Mouse (Mus musculus) intestine, embryonic 16.5 days (tissue): Measurements from ENCODE around the gene En2. TPM values are rescaled to one million over a fixed set of nuclear protein-coding genes. Genes with fewer than 3 reads are reported as not detected.
A peak's percentile ranks its signal among the peaks of the same experiment; 100 is the strongest.

ENCODE experiments used
- ATAC-seq: fragments of 200-750 bp; cut with Nextera tagmentation; 2 replicates; pipeline ENCODE4 v1.8.0; 2017; ENCODE audit warnings: moderate TSS enrichment, moderate library complexity
- H3K27ac ChIP-seq: fragments of 300-500 bp; sonication (generic); 2 replicates; pipeline ENCODE4 v1.5.1; 2014; ENCODE audit warnings: mild to moderate bottlenecking, low read length
- H3K27me3 ChIP-seq: fragments of 300-500 bp; sonication (generic); replicated peaks from 2 replicates; pipeline ENCODE4 v1.6.1; 2014; ENCODE audit warnings: low read length, control low read depth, mixed read lengths; ENCODE audit not compliant: control insufficient read depth, insufficient read depth
- H3K36me3 ChIP-seq: fragments of 300-500 bp; sonication (generic); 2 replicates; pipeline ENCODE4 v1.6.1; 2014; ENCODE audit warnings: low read length, control low read depth; ENCODE audit not compliant: control insufficient read depth, insufficient read depth
- H3K4me1 ChIP-seq: fragments of 300-500 bp; sonication (generic); 2 replicates; pipeline ENCODE4 v1.6.1; 2014; ENCODE audit warnings: low read length, control low read depth, mixed read lengths; ENCODE audit not compliant: control insufficient read depth, insufficient read depth
- H3K4me2 ChIP-seq: fragments of 300-500 bp; sonication (generic); 2 replicates; pipeline ENCODE4 v1.6.1; 2014; ENCODE audit warnings: low read depth, low read length, control low read depth
- H3K4me3 ChIP-seq: fragments of 300-500 bp; sonication (generic); 2 replicates; pipeline ENCODE4 v1.5.1; 2014; ENCODE audit warnings: mild to moderate bottlenecking, low read length
- H3K9ac ChIP-seq: fragments of 300-500 bp; sonication (generic); 2 replicates; pipeline ENCODE4 v1.6.1; 2014; ENCODE audit warnings: low read depth, low read length
- H3K9me3 ChIP-seq: fragments of 300-500 bp; sonication (generic); 2 replicates; pipeline ENCODE4 v1.6.1; 2016; ENCODE audit warnings: low read length, control low read depth; ENCODE audit not compliant: control insufficient read depth
- WGBS: fragments of 180-500 bp; shearing (Covaris S2); extraction: QIAGEN DNeasy Blood & Tissue Kit; methylation state at CpG from one replicate; pipeline ENCODE4 v1.1.7; 2014; 5-methylcytosine and 5-hydroxymethylcytosine counted together
- polyA plus RNA-seq: library from polyadenylated mRNA; unstranded; fragments of >200 nt; fragmentation: Nextera tagmentation; extraction: Ambion mirVana; gene quantifications from 2 replicates; pipeline ENCODE4 v1.2.1, GENCODE M21; 2015

The En2 gene
- polyA plus RNA-seq, 1 experiment from 2014 or later: not detected

DNA sequence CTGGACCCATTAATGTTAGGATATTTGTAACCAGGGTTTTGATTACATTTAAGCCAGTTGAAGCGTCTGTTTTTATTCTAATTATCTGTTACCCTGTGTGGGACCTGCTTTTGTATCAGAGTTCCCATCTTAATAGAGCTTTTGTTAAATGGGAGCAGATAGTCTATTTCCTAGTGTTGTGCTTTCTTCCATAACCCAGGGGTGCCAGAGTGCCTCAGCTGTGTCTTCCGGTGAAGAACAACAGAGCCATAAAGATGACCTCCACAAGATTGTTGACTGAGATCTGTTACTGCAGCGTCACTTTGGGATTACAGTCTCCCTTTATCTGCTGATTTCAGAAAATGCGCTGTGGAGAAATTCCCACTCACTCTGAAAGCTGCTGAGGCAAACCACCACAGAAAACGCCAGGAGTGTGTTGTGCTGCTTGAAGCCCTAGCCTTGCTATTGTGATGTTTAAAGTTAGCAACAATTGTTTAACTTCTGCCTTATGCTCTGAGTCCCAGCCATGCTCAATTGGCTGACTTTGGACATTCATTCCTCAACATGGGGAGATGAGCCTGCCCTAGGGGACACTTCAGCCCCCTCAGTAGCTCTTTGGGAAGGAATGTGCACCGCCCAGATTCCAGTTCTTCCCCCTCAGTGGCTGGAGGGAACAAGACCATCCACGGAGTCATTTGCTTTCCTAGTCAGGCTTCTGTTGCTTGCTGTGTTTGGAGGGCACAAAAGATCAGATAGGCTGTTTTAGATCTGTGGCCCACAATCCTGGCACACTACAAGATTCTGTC is 33.8 kb downstream of the En2 start:
- no peaks in the 10 kb centered on the region for H3K4me1 ChIP-seq
- H3K9me3 ChIP-seq: no peaks in the 10 kb centered on the region
- H3K36me3 ChIP-seq: no peaks in the 10 kb centered on the region
- no peak overlapping the region for H3K4me2 ChIP-seq
- H3K9ac ChIP-seq: no peak overlapping the region
- 30% methylated on average over 7 of the region's 7 CpGs for WGBS
- H3K27me3 ChIP-seq: peaks cover 15% of the 10 kb centered on the region; the same call in 1 of the 2 replicates
- H3K27ac ChIP-seq: no peak overlapping the region
- no peak for ATAC-seq
- no peak overlapping the region for H3K4me3 ChIP-seq

DNA sequence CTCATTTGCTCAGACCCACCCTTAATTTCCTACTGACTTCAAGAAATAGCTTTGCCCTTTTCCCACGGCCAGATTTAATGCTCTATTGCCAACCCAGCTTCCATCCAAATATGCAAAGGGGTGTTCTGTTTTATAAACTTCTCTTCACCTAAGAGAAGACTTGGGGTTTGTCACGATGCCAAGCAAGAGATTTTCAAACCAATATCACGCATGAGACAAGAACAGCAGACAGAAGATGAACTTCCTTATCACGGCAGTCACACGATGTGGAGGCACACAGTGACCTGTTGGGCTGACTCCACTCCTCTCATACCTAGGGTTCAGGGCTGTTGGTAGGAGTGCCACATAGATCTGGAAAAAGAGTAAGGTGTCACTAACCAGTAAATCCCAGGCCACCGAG is 37.6 kb downstream of the En2 start:
- Histone ChIP-seq H3K4me3 (no peak overlapping the region), H3K9ac (no peak overlapping the region), H3K27me3 (peaks cover 35% of the 10 kb centered on the region), H3K36me3 (no peaks in the 10 kb centered on the region), H3K27ac (no peak overlapping the region), H3K9me3 (no peaks in the 10 kb centered on the region), H3K4me1 (no peaks in the 10 kb centered on the region), H3K4me2 (no peak overlapping the region)
- WGBS: 72% methylated on average over 6 of the region's 6 CpGs
- ATAC-seq: no peak

DNA sequence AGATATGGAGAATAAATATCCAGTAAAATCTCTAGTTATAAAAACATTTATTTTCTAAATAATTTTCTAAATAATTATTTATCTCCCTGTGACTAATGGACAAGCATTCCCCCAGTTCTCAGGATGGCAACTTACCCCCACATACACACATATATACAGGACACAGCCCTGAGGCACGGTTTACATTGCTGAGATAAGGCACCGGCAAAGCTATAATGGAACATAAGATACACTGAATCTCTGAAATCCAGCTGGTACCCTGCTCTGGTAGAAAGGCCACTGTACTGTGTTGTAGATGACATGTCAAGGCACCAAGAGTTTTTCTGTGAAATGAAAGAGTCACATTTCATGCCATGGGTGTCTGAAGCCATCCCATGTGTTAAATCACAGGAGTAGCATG is 39.2 kb downstream of the En2 start:
- Histone ChIP-seq H3K36me3 (no peaks in the 10 kb centered on the region), H3K4me1 (peaks cover 3% of the 10 kb centered on the region), H3K9ac (no peak overlapping the region), H3K9me3 (no peaks in the 10 kb centered on the region), H3K27me3 (peaks cover 42% of the 10 kb centered on the region), H3K27ac (no peak overlapping the region), H3K4me3 (no peak overlapping the region), H3K4me2 (no peak overlapping the region)
- no peak for ATAC-seq
- 58% methylated on average over 2 of the region's 2 CpGs for WGBS

DNA sequence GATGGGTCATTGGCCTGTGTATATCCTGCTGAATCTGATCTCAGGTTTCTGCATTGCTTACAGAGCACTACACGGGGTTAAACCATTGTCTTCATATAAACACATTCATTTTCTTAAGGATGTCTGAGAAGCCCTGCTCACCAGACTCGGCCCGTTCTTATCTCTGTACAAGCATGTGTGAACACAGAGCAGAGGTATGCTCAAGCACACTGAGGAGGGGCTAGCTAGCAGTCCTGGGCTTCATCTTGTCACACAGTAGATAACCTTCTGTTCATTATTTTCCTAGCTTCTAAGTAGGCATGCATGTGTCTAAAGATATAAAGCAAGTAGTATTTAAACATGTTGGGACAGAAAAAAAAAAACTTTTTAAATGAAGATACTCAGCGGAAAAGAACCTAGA is 41.0 kb downstream of the En2 start:
- Histone ChIP-seq H3K9ac (no peak overlapping the region), H3K36me3 (no peaks in the 10 kb centered on the region), H3K9me3 (no peaks in the 10 kb centered on the region), H3K4me2 (no peak overlapping the region), H3K4me3 (no peak overlapping the region), H3K27ac (no peak overlapping the region), H3K27me3 (peaks cover 48% of the 10 kb centered on the region), H3K4me1 (peaks cover 7% of the 10 kb centered on the region)
- no peak for ATAC-seq
- 31% methylated on average over 4 of the region's 4 CpGs for WGBS

DNA sequence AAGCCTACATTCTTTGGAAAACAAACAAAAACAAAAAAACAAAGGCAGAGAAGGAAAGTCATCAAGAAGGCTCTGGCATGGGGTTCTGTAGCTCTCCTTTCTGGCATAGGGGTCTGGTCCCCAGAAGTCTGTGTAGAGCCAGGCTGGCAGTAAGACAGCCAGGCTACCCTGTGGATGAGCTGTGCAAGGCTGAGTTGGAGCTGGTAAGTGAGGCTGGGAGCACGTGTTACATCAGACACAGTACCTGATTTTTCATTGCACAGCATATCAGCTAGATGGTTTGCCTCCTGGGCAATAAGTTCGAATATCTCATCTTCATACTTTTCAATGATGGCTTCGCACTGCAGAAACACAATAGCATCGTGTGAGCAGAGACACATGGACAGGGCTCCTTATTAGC is 41.5 kb downstream of the En2 start:
- 63% methylated on average over 4 of the region's 4 CpGs for WGBS
- no peaks in the 10 kb centered on the region for H3K9me3 ChIP-seq
- no peak for ATAC-seq
- H3K4me3 ChIP-seq: no peak overlapping the region
- peaks cover 7% of the 10 kb centered on the region for H3K4me1 ChIP-seq
- no peaks in the 10 kb centered on the region for H3K36me3 ChIP-seq
- H3K27me3 ChIP-seq: peaks cover 53% of the 10 kb centered on the region
- no peak overlapping the region for H3K9ac ChIP-seq
- no peak overlapping the region for H3K27ac ChIP-seq
- no peak overlapping the region for H3K4me2 ChIP-seq

DNA sequence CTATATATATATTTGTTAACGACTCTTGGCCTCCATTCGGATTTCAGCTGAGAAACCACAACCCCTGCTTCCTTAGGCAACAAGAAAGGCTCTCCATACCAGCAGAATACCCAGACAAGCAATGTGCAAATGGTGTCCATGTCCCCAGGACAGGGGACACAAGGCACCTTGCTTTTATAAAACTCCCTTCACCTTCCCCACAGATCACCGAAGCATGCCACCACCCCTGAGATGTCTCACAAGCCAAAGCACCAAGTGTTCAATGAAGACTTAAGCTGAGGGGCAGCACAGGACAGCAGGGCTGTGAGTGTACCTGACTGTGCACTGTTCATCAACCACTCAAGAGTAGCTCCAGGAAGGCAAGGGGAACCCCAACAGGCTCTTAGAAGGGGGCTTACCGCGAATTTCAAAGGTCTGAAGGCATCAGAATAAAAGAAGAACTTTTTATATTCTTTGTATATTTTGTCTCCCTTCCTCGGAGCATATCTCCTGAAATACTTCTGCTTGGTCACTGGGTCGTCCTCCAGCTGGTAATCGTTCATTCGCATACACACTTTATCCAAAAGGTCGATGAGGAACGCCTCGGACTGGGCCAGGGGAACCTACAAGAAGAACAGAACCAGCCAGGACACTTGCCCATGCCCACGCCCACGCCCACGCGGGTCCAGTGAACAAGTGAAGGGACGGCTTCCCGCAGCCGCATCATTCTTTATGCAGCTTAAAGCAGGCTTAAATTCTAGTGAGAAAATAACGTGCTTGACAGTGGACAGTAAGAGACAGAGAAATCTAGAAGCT is 43.4 kb downstream of the En2 start:
- ATAC-seq: no peak
- peak overlapping the region; percentile 47; the same call in 1 of the 2 replicates for H3K4me3 ChIP-seq
- peaks cover 7% of the 10 kb centered on the region for H3K4me1 ChIP-seq
- no peaks in the 10 kb centered on the region for H3K36me3 ChIP-seq
- no peak overlapping the region for H3K4me2 ChIP-seq
- H3K9me3 ChIP-seq: no peaks in the 10 kb centered on the region
- no peak overlapping the region for H3K9ac ChIP-seq
- peaks cover 57% of the 10 kb centered on the region for H3K27me3 ChIP-seq
- 11% methylated on average over 20 of the region's 20 CpGs for WGBS
- no peak overlapping the region for H3K27ac ChIP-seq

DNA sequence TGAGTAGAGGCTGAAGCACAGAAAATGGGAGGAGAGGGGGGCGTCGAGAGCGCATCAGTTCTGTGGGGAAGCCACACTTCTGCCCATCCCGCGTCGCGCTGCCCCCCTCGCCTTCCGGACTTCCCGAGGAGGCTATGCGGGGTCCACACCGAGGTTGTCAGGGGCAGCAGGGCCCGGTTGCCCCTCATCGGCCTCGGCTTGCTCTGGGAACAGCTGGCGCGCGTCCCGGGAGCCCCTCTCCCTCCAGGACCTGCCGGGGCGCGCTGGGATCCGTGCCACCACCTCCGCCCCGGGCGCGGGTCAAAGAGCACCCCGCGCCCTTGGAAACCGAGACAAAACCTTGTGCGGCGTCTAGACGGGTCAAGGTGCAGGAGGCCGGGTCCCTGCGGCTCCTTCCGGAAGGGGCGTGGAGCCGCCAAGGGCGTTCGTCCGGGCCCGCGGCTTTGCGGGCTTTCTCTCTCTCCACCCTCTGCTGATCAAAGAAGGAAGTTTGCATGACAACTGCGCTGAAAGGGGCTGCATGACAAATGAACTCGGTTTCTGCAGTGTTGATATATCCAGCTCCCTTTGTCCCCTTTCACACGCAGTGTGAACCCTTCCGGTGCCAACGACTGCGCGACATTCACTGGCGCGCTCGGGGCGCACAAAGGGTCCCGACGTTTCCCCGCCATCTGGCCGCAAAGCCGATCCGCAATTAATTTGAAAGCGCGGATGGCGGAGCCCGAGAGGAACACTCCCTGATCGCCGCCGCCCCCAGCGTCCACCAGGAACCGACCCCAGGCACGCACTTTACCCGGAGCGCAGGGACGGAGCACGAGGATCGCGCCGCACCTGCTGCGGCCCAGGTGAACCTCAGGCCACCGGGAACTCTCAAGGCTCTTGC is 44.3 kb downstream of the En2 start:
- under 1% methylated on average over 79 of the region's 80 CpGs for WGBS
- ATAC-seq: peak; percentile 93
- no peak overlapping the region for H3K27ac ChIP-seq
- peaks cover 7% of the 10 kb centered on the region for H3K4me1 ChIP-seq
- peak overlapping the region; percentile 36; the same call in 1 of the 2 replicates for H3K9ac ChIP-seq
- H3K4me3 ChIP-seq: peak overlapping the region; percentile 47
- H3K4me2 ChIP-seq: peak overlapping the region; percentile 69
- peaks cover 63% of the 10 kb centered on the region for H3K27me3 ChIP-seq
- no peaks in the 10 kb centered on the region for H3K9me3 ChIP-seq
- no peaks in the 10 kb centered on the region for H3K36me3 ChIP-seq

DNA sequence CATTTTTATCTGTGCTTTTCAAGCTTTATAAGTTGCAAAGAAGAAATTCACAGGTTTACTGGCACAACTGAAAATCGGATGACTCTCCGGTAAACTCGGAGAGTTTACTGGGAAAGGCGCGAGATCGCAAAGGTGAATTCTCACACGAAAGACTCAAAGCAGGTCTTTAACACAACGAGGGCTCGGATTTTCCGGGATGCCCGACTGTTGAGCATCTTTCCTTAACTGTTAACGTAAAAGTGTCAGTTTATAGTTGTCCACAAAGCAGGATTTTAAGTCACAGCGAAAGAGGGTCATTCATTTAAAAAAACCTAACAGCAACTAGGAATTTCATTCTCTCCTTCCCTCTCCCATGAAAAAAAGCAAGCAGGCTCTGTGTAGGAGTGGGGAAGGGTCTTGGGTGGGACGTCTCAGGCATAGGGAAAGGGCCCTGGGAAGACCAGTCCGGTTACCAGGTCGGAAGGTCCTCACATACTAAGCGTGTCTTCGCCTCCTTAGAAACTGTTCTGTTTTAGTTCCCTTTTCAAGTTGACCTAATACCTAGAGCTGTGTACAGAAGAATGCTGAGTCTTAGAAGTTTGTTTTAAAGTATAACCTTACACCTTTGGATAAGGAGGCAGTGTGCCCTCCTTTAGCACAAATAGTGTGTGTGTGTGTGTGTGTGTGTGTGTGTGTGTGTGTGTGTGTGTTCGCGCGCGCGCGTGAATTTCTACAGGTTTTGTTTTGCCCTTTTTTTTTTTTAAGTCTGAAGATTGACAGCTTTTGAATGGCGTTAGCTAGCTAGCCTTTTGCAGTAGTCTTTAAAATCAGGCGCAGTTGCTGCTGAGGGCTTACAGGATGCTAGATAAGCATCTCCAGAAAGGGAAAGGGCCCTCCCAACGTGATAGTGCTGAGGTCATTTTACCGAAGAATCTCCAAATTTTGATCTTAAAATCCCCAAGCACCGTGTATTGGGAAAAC is 45.4 kb downstream of the En2 start:
- WGBS: 2% methylated on average over 29 of the region's 29 CpGs
- H3K4me1 ChIP-seq: peaks cover 7% of the 10 kb centered on the region
- no peak overlapping the region for H3K27ac ChIP-seq
- H3K4me2 ChIP-seq: peak overlapping the region; percentile 69; the same call in 1 of the 2 replicates
- no peaks in the 10 kb centered on the region for H3K9me3 ChIP-seq
- H3K9ac ChIP-seq: no peak overlapping the region
- no peaks in the 10 kb centered on the region for H3K36me3 ChIP-seq
- no peak overlapping the region; the same call in 1 of the 2 replicates for H3K4me3 ChIP-seq
- no peak for ATAC-seq
- peaks cover 59% of the 10 kb centered on the region for H3K27me3 ChIP-seq
